9 mouse cellular contexts compared by ENCODE assay signal in genomic region chr1:170884390-170884789, GRCm38 (mm10). TPM values are rescaled to one million over a fixed set of nuclear protein-coding genes. Genes with fewer than 3 reads are reported as not detected.
DNase-seq lines count a peak whose midpoint lies in the region; ATAC-seq and TF ChIP-seq lines count a peak whose summit lies in the region.
"Had no signal": no experiment of that assay in that cellular context is flagged by ENCODE, and none has a peak within 500 bp of the region (broad histone marks: within the 10 kb centered on the region; RNA-seq: fewer than 3 reads in every experiment).

No protein-coding gene starts in this region.

- intact Hi-C loops in left cerebral cortex, adult 2 months (cut with DNase I) = no loop called here

- H3K4me1 ChIP-seq in embryonic facial prominence, embryonic 14.5 days (ENCODE audit: control insufficient read depth, insufficient read depth, low read length) = peaks cover 5% of the 10 kb centered on the region; the same call in 1 of the 2 replicates
- H3K4me1 ChIP-seq in intestine, embryonic 15.5 days (replicated peaks) = no peaks in the 10 kb centered on the region
- H3K4me1 ChIP-seq in neural tube, embryonic 12.5 days = peaks cover 6% of the 10 kb centered on the region

- peak overlapping the region; percentile 98 for H3K4me3 ChIP-seq in left cerebral cortex, adult 2 months
- peak overlapping the region; percentile 70 for H3K4me3 ChIP-seq in embryonic facial prominence, embryonic 14.5 days (ENCODE audit: low read depth, low read length)
- peak overlapping the region; percentile 81 for H3K4me3 ChIP-seq in intestine, embryonic 15.5 days (replicated peaks)
- H3K4me3 ChIP-seq in neural tube, embryonic 12.5 days = peak overlapping the region; percentile 73

- peak overlapping the region; percentile 65 for H3K4me2 ChIP-seq in embryonic facial prominence, embryonic 14.5 days (ENCODE audit: low read depth, low read length)
- peak overlapping the region; percentile 59 for H3K4me2 ChIP-seq in intestine, embryonic 15.5 days (replicated peaks)
- H3K4me2 ChIP-seq in neural tube, embryonic 12.5 days (replicated peaks) = peak overlapping the region; percentile 72

- H3K27me3 ChIP-seq in embryonic facial prominence, embryonic 14.5 days (replicated peaks; ENCODE audit: control insufficient read depth, insufficient read depth, low read length) = no peaks in the 10 kb centered on the region
- H3K27me3 ChIP-seq in intestine, embryonic 15.5 days (replicated peaks) = no peaks in the 10 kb centered on the region
- no peaks in the 10 kb centered on the region for H3K27me3 ChIP-seq in neural tube, embryonic 12.5 days (replicated peaks)

- no peak for DNase-seq in left cerebral cortex, adult 2 months (ENCODE audit: extremely low spot score in 1 of 2, low spot score in 2 of 2)
- no peak for DNase-seq in left cerebral cortex, adult 8-10 months (ENCODE audit: low spot score in 2 of 2)
- no peak for DNase-seq in embryonic facial prominence, embryonic 14.5 days (ENCODE audit: low spot score)
- no peak for DNase-seq in spleen, postnatal 14 days (ENCODE audit: low spot score in 2 of 2)
- no peak for DNase-seq in left cerebral cortex, adult 18-20 months (ENCODE audit: low spot score in 2 of 2)

- no peak for TF ChIP-seq CTCF in left cerebral cortex, adult 2 months (IDR thresholded peaks at IDR 0.05)

- H3K9me3 ChIP-seq in embryonic facial prominence, embryonic 14.5 days (ENCODE audit: control insufficient read depth, low read length) = no peaks in the 10 kb centered on the region
- no peaks in the 10 kb centered on the region for H3K9me3 ChIP-seq in intestine, embryonic 15.5 days
- no peaks in the 10 kb centered on the region for H3K9me3 ChIP-seq in neural tube, embryonic 12.5 days

- no peak overlapping the region for H3K27ac ChIP-seq in left cerebral cortex, adult 2 months
- no peak overlapping the region for H3K27ac ChIP-seq in embryonic facial prominence, embryonic 14.5 days (replicated peaks; ENCODE audit: low read depth, low read length)
- H3K27ac ChIP-seq in intestine, embryonic 15.5 days = peak overlapping the region; percentile 91
- no peak overlapping the region for H3K27ac ChIP-seq in neural tube, embryonic 12.5 days

- WGBS in embryonic facial prominence, embryonic 14.5 days = 16% methylated on average over 8 of the region's 8 CpGs
- WGBS in intestine, embryonic 15.5 days = 14% methylated on average over 8 of the region's 8 CpGs
- WGBS in neural tube, embryonic 12.5 days = 31% methylated on average over 8 of the region's 8 CpGs

- H3K9ac ChIP-seq in embryonic facial prominence, embryonic 14.5 days (ENCODE audit: low read depth, low read length) = peak overlapping the region; percentile 82
- peak overlapping the region; percentile 83 for H3K9ac ChIP-seq in intestine, embryonic 15.5 days
- peak overlapping the region; percentile 71 for H3K9ac ChIP-seq in neural tube, embryonic 12.5 days

- no peak for ATAC-seq in embryonic facial prominence, embryonic 14.5 days (ENCODE audit: low read depth)
- ATAC-seq in intestine, embryonic 15.5 days = peak; percentile 13; the same call in 1 of the 2 replicates
- ATAC-seq in neural tube, embryonic 12.5 days (ENCODE audit: low FRiP score, low read depth) = 0 out of 2 replicates have a peak, but pooled peaks have one; percentile 5
- ATAC-seq in inflammation-experienced regulatory T-cells, adult 6 months = no peak

- peaks cover 22% of the 10 kb centered on the region for H3K36me3 ChIP-seq in embryonic facial prominence, embryonic 14.5 days (ENCODE audit: control insufficient read depth, insufficient read depth, low read length)
- peaks cover 9% of the 10 kb centered on the region for H3K36me3 ChIP-seq in intestine, embryonic 15.5 days
- H3K36me3 ChIP-seq in neural tube, embryonic 12.5 days = peaks cover 15% of the 10 kb centered on the region

RNA-seq across cellular contexts. Expression of gene Gm26620, which starts 0.5 kb away (rescaled TPM):
- under 1 TPM; 0.45 to 0.58 TPM for total RNA-seq in left cerebral cortex, adult 2 months (2021)
- total RNA-seq in left cerebral cortex, adult 8-10 months (2022) = under 1 TPM in 3 of 4 experiments, not detected in 1; 0.46 to 0.87 (median 0.48) TPM
- 1.1 and 1.5 TPM in 2 replicates for polyA plus RNA-seq in embryonic facial prominence, embryonic 14.5 days (2014; fragmentation: Nextera tagmentation; extraction: Ambion mirVana)
- 2.2 and 2.4 TPM in 2 replicates for polyA plus RNA-seq in intestine, embryonic 15.5 days (2015; fragmentation: Nextera tagmentation; extraction: Ambion mirVana)
- 0.29 and 0.51 TPM in 2 replicates for polyA plus RNA-seq in neural tube, embryonic 12.5 days (2016; fragmentation: Nextera tagmentation; extraction: Ambion mirVana)
- total RNA-seq in left cerebral cortex, adult 18-20 months (2021) = under 1 TPM; 0.45 to 0.79 TPM
- under 1 TPM in 1 of 3 experiments, not detected in 2; 0.53 TPM for polyA plus RNA-seq in inflammation-experienced regulatory T-cells, adult 6 months (2017; shearing (Covaris generic))
- total RNA-seq: hematopoietic stem cell, adult 5-6 weeks had no signal

RNA-seq across cellular contexts. Expression of gene Dusp12, which starts 0.9 kb away (rescaled TPM):
- total RNA-seq in left cerebral cortex, adult 2 months (2021) = 10 to 100 TPM; 14.3 to 15.5 TPM
- total RNA-seq in left cerebral cortex, adult 8-10 months (2022) = 10 to 100 TPM; 17.1 to 23.1 (median 19.1) TPM
- polyA plus RNA-seq in embryonic facial prominence, embryonic 14.5 days (2014; fragmentation: Nextera tagmentation; extraction: Ambion mirVana) = 43.7 and 44.7 TPM in 2 replicates
- polyA plus RNA-seq in intestine, embryonic 15.5 days (2015; fragmentation: Nextera tagmentation; extraction: Ambion mirVana) = 61.1 and 62.9 TPM in 2 replicates
- 34.1 and 39.0 TPM in 2 replicates for polyA plus RNA-seq in neural tube, embryonic 12.5 days (2016; fragmentation: Nextera tagmentation; extraction: Ambion mirVana)
- total RNA-seq in left cerebral cortex, adult 18-20 months (2021) = 10 to 100 TPM; 15.1 to 16.7 TPM
- polyA plus RNA-seq in inflammation-experienced regulatory T-cells, adult 6 months (2017; shearing (Covaris generic)) = 10 to 100 TPM; 11.0 to 16.1 (median 11.7) TPM

RNA-seq across cellular contexts. Expression of gene Atf6, which starts 16.8 kb away (rescaled TPM):
- 10 to 100 TPM; 52.7 to 59.5 TPM for total RNA-seq in left cerebral cortex, adult 2 months (2021)
- 10 to 100 TPM; 51.3 to 62.1 (median 55.1) TPM for total RNA-seq in left cerebral cortex, adult 8-10 months (2022)
- polyA plus RNA-seq in embryonic facial prominence, embryonic 14.5 days (2014; fragmentation: Nextera tagmentation; extraction: Ambion mirVana) = 10.8 and 11.7 TPM in 2 replicates
- polyA plus RNA-seq in intestine, embryonic 15.5 days (2015; fragmentation: Nextera tagmentation; extraction: Ambion mirVana) = 8.8 TPM in 2 replicates
- polyA plus RNA-seq in neural tube, embryonic 12.5 days (2016; fragmentation: Nextera tagmentation; extraction: Ambion mirVana) = 9.6 and 10.2 TPM in 2 replicates
- total RNA-seq in left cerebral cortex, adult 18-20 months (2021) = 10 to 100 TPM; 47.1 to 50.7 TPM
- 10 to 100 TPM in 1 of 3 experiments, 1 to 10 TPM in 2; 7.0 to 10.8 (median 9.6) TPM for polyA plus RNA-seq in inflammation-experienced regulatory T-cells, adult 6 months (2017; shearing (Covaris generic))

RNA-seq across cellular contexts. Expression of gene Fcrlb, which starts 28.4 kb away (rescaled TPM):
- total RNA-seq in left cerebral cortex, adult 2 months (2021) = under 1 TPM; 0.97 to 0.98 TPM
- total RNA-seq in left cerebral cortex, adult 8-10 months (2022) = 1 to 10 TPM in 3 of 4 experiments, under 1 TPM in 1; 0.46 to 1.3 (median 1.1) TPM
- not detected in 2 replicates for polyA plus RNA-seq in embryonic facial prominence, embryonic 14.5 days (2014; fragmentation: Nextera tagmentation; extraction: Ambion mirVana)
- 0.11 and 0.16 TPM in 2 replicates for polyA plus RNA-seq in intestine, embryonic 15.5 days (2015; fragmentation: Nextera tagmentation; extraction: Ambion mirVana)
- polyA plus RNA-seq in neural tube, embryonic 12.5 days (2016; fragmentation: Nextera tagmentation; extraction: Ambion mirVana) = 0.20 and 0.26 TPM in 2 replicates
- under 1 TPM; 0.45 to 0.77 TPM for total RNA-seq in left cerebral cortex, adult 18-20 months (2021)
- polyA plus RNA-seq in inflammation-experienced regulatory T-cells, adult 6 months (2017; shearing (Covaris generic)) = not detected
- total RNA-seq: hematopoietic stem cell, adult 5-6 weeks had no signal

RNA-seq across cellular contexts. Expression of gene Fcrla, which starts 43.0 kb away (rescaled TPM):
- not detected for total RNA-seq in left cerebral cortex, adult 2 months (2021)
- total RNA-seq in left cerebral cortex, adult 8-10 months (2022) = not detected
- polyA plus RNA-seq in embryonic facial prominence, embryonic 14.5 days (2014; fragmentation: Nextera tagmentation; extraction: Ambion mirVana) = not detected in 2 replicates
- polyA plus RNA-seq in intestine, embryonic 15.5 days (2015; fragmentation: Nextera tagmentation; extraction: Ambion mirVana) = not detected in 2 replicates
- polyA plus RNA-seq in neural tube, embryonic 12.5 days (2016; fragmentation: Nextera tagmentation; extraction: Ambion mirVana) = not detected in 2 replicates
- total RNA-seq in left cerebral cortex, adult 18-20 months (2021) = not detected
- 1 to 10 TPM in 2 of 3 experiments, not detected in 1; 1.2 to 2.1 TPM for polyA plus RNA-seq in inflammation-experienced regulatory T-cells, adult 6 months (2017; shearing (Covaris generic))

Comparison
In these comparisons a context has a peak if more than half of its experiments do, and no peak if none do; other contexts are left out.
1. ATAC-seq: peak in intestine, embryonic 15.5 days (single experiment) and neural tube, embryonic 12.5 days (single experiment); none in embryonic facial prominence, embryonic 14.5 days (single experiment) and inflammation-experienced regulatory T-cells, adult 6 months (single experiment).
2. Peak in every context shown above with its lines, with median percentiles within 50 percentile points of each other: H3K4me3 ChIP-seq, H3K4me2 ChIP-seq and H3K9ac ChIP-seq.